Mouse (Mus musculus): Measurements from ENCODE around the gene Cryzl1. TPM values are rescaled to one million over a fixed set of nuclear protein-coding genes. Genes with fewer than 3 reads are reported as not detected.
A peak's percentile ranks its signal among the peaks of the same experiment; 100 is the strongest.

Gene Cryzl1
- polyA plus RNA-seq, 1 experiment: 16.7 TPM

- peaks cover 100% of the 10 kb centered on the region for H3K79me2 ChIP-seq (ENCODE audit: control insufficient read depth, insufficient read depth)
- no peak overlapping the region for H3K4me3 ChIP-seq (ENCODE audit: insufficient read depth, poor library complexity, severe bottlenecking)
- H3K27me3 ChIP-seq (ENCODE audit: control insufficient read depth, insufficient read depth, insufficient read length): no peaks in the 10 kb centered on the region
- H3K79me3 ChIP-seq (ENCODE audit: low read depth): peaks cover 96% of the 10 kb centered on the region
- TF ChIP-seq MAX (IDR thresholded peaks at IDR 0.05) (no peak), MYOG (IDR thresholded peaks at IDR 0.05; ENCODE audit: control insufficient read depth, extremely low read depth, insufficient read length) (no peak), CTCF (IDR thresholded peaks at IDR 0.05; ENCODE audit: control insufficient read depth, insufficient read depth, insufficient read length) (no peak), FOSL1 (IDR thresholded peaks at IDR 0.05; ENCODE audit: insufficient read depth, low read length, poor library complexity, severe bottlenecking) (no peak), MYOD1 (IDR thresholded peaks at IDR 0.05; ENCODE audit: control insufficient read depth, insufficient read length, low read depth) (no peak), CEBPB (IDR thresholded peaks at IDR 0.05; ENCODE audit: low read depth) (no peak), USF1 (IDR thresholded peaks at IDR 0.05; ENCODE audit: low read depth) (no peak)
- H3ac ChIP-seq (ENCODE audit: control insufficient read depth, insufficient read length, low read depth): no peak overlapping the region
- peaks cover 100% of the 10 kb centered on the region for H3K36me3 ChIP-seq (ENCODE audit: control insufficient read depth, insufficient read depth)
Measured at GRCm38 (mm10) chr16:91657285-91657684, 71.5 kb downstream of the Cryzl1 start.

DNA sequence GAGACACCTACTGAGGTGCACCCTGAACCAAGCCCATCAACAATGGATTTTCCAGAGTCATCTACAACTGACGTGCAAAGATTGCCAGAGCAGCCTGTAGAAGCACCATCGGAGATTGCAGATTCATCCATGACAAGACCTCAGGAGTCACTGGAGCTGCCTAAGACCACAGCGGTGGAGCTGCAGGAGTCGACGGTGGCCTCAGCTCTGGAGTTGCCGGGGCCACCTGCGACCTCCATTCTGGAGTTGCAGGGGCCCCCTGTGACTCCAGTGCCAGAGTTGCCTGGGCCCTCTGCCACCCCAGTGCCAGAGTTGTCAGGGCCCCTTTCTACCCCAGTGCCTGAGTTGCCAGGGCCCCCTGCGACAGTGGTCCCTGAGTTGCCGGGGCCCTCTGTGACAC lies 73.5 kb downstream of the Cryzl1 start:
- peaks cover 98% of the 10 kb centered on the region for H3K79me3 ChIP-seq (ENCODE audit: low read depth)
- H3K27me3 ChIP-seq (ENCODE audit: control insufficient read depth, insufficient read depth, insufficient read length): no peaks in the 10 kb centered on the region
- no peak for TF ChIP-seq MAX (IDR thresholded peaks at IDR 0.05)
- TF ChIP-seq CTCF (IDR thresholded peaks at IDR 0.05; ENCODE audit: control insufficient read depth, insufficient read depth, insufficient read length): no peak
- no peak for TF ChIP-seq FOSL1 (IDR thresholded peaks at IDR 0.05; ENCODE audit: insufficient read depth, low read length, poor library complexity, severe bottlenecking)
- no peak for TF ChIP-seq CEBPB (IDR thresholded peaks at IDR 0.05; ENCODE audit: low read depth)
- TF ChIP-seq USF1 (IDR thresholded peaks at IDR 0.05; ENCODE audit: low read depth): no peak
- TF ChIP-seq MYOG (IDR thresholded peaks at IDR 0.05; ENCODE audit: control insufficient read depth, extremely low read depth, insufficient read length): no peak
- H3K36me3 ChIP-seq (ENCODE audit: control insufficient read depth, insufficient read depth): peaks cover 96% of the 10 kb centered on the region
- no peak overlapping the region for H3ac ChIP-seq (ENCODE audit: control insufficient read depth, insufficient read length, low read depth)
- H3K4me3 ChIP-seq (ENCODE audit: insufficient read depth, poor library complexity, severe bottlenecking): no peak overlapping the region
- H3K79me2 ChIP-seq (ENCODE audit: control insufficient read depth, insufficient read depth): peaks cover 100% of the 10 kb centered on the region

- peaks cover 65% of the 10 kb centered on the region for H3K36me3 ChIP-seq (ENCODE audit: control insufficient read depth, insufficient read depth)
- H3K27me3 ChIP-seq (ENCODE audit: control insufficient read depth, insufficient read depth, insufficient read length): no peaks in the 10 kb centered on the region
- no peak overlapping the region for H3K4me3 ChIP-seq (ENCODE audit: insufficient read depth, poor library complexity, severe bottlenecking)
- peaks cover 89% of the 10 kb centered on the region for H3K79me3 ChIP-seq (ENCODE audit: low read depth)
- no peak for TF ChIP-seq MYOD1 (IDR thresholded peaks at IDR 0.05; ENCODE audit: control insufficient read depth, insufficient read length, low read depth)
- TF ChIP-seq USF1 (IDR thresholded peaks at IDR 0.05; ENCODE audit: low read depth): no peak
- TF ChIP-seq MYOG (IDR thresholded peaks at IDR 0.05; ENCODE audit: control insufficient read depth, extremely low read depth, insufficient read length): no peak
- no peak for TF ChIP-seq FOSL1 (IDR thresholded peaks at IDR 0.05; ENCODE audit: insufficient read depth, low read length, poor library complexity, severe bottlenecking)
- TF ChIP-seq CEBPB (IDR thresholded peaks at IDR 0.05; ENCODE audit: low read depth): no peak
- TF ChIP-seq CTCF (IDR thresholded peaks at IDR 0.05; ENCODE audit: control insufficient read depth, insufficient read depth, insufficient read length): no peak
- no peak for TF ChIP-seq MAX (IDR thresholded peaks at IDR 0.05)
- H3ac ChIP-seq (ENCODE audit: control insufficient read depth, insufficient read length, low read depth): no peak overlapping the region
- H3K79me2 ChIP-seq (ENCODE audit: control insufficient read depth, insufficient read depth): peaks cover 96% of the 10 kb centered on the region
Measured at GRCm38 (mm10) chr16:91652191-91652590, 76.6 kb downstream of the Cryzl1 start.

GRCm38 (mm10) chr16:91649781-91650180 lies 79.0 kb downstream of the Cryzl1 start:
- H3K27me3 ChIP-seq (ENCODE audit: control insufficient read depth, insufficient read depth, insufficient read length): no peaks in the 10 kb centered on the region
- peaks cover 41% of the 10 kb centered on the region for H3K36me3 ChIP-seq (ENCODE audit: control insufficient read depth, insufficient read depth)
- peaks cover 81% of the 10 kb centered on the region for H3K79me3 ChIP-seq (ENCODE audit: low read depth)
- TF ChIP-seq MAX (IDR thresholded peaks at IDR 0.05) (no peak), FOSL1 (IDR thresholded peaks at IDR 0.05; ENCODE audit: insufficient read depth, low read length, poor library complexity, severe bottlenecking) (no peak), CEBPB (IDR thresholded peaks at IDR 0.05; ENCODE audit: low read depth) (no peak), CTCF (IDR thresholded peaks at IDR 0.05; ENCODE audit: control insufficient read depth, insufficient read depth, insufficient read length) (no peak), MYOG (IDR thresholded peaks at IDR 0.05; ENCODE audit: control insufficient read depth, extremely low read depth, insufficient read length) (no peak), MYOD1 (IDR thresholded peaks at IDR 0.05; ENCODE audit: control insufficient read depth, insufficient read length, low read depth) (no peak), USF1 (IDR thresholded peaks at IDR 0.05; ENCODE audit: low read depth) (no peak)
- H3K79me2 ChIP-seq (ENCODE audit: control insufficient read depth, insufficient read depth): peaks cover 92% of the 10 kb centered on the region
- H3K4me3 ChIP-seq (ENCODE audit: insufficient read depth, poor library complexity, severe bottlenecking): no peak overlapping the region
- no peak overlapping the region for H3ac ChIP-seq (ENCODE audit: control insufficient read depth, insufficient read length, low read depth)

DNA sequence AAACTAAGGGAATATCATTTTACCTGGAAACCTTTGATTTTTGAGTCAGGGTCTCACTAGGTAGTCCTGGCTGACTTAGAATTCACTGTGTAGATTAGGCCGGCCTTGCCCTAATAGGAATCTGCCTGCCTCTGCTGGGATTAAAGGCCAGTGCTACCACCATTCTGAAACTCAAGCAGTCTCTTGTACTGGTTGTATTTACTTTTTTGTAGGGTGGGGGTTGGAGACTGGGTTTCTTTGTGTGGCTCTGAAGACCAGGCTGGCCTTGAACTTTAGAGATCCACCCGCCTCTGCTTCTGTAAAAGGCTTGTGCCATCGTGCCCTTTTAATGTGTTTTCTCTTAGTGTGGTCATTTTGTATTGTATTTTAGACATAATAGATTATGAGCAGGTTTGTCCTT lies 79.5 kb downstream of the Cryzl1 start:
- Histone ChIP-seq H3ac (ENCODE audit: control insufficient read depth, insufficient read length, low read depth) (no peak overlapping the region), H3K79me2 (ENCODE audit: control insufficient read depth, insufficient read depth) (peaks cover 92% of the 10 kb centered on the region), H3K4me3 (ENCODE audit: insufficient read depth, poor library complexity, severe bottlenecking) (peak overlapping the region; percentile 67), H3K79me3 (ENCODE audit: low read depth) (peaks cover 81% of the 10 kb centered on the region), H3K36me3 (ENCODE audit: control insufficient read depth, insufficient read depth) (peaks cover 38% of the 10 kb centered on the region), H3K27me3 (ENCODE audit: control insufficient read depth, insufficient read depth, insufficient read length) (no peaks in the 10 kb centered on the region)
- TF ChIP-seq MAX (IDR thresholded peaks at IDR 0.05): no peak
- no peak for TF ChIP-seq USF1 (IDR thresholded peaks at IDR 0.05; ENCODE audit: low read depth)
- TF ChIP-seq MYOG (IDR thresholded peaks at IDR 0.05; ENCODE audit: control insufficient read depth, extremely low read depth, insufficient read length): no peak
- TF ChIP-seq CTCF (IDR thresholded peaks at IDR 0.05; ENCODE audit: control insufficient read depth, insufficient read depth, insufficient read length): no peak
- TF ChIP-seq FOSL1 (IDR thresholded peaks at IDR 0.05; ENCODE audit: insufficient read depth, low read length, poor library complexity, severe bottlenecking): no peak
- TF ChIP-seq CEBPB (IDR thresholded peaks at IDR 0.05; ENCODE audit: low read depth): no peak
- TF ChIP-seq MYOD1 (IDR thresholded peaks at IDR 0.05; ENCODE audit: control insufficient read depth, insufficient read length, low read depth): no peak

DNA sequence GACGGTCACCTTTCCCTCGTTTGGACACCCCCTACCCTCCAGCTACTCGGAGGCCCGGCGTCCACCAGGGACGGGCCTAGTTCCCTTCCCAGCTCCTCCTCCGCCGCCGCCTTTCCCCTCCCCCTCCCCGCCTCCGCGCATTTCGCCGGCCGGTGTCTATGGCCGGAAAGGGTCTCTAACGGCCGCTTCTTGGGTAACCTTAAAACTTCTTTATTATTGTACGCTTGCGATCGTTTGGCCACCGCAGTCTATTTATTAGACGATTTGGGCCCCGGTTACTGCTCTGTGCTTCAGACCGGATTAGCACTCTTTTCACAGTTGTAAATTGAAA lies 80.6 kb downstream of the Cryzl1 start:
- peak overlapping the region; percentile 70 for H3ac ChIP-seq (ENCODE audit: control insufficient read depth, insufficient read length, low read depth)
- H3K79me2 ChIP-seq (ENCODE audit: control insufficient read depth, insufficient read depth): peaks cover 92% of the 10 kb centered on the region
- H3K4me3 ChIP-seq (ENCODE audit: insufficient read depth, poor library complexity, severe bottlenecking): peak overlapping the region; percentile 67
- H3K27me3 ChIP-seq (ENCODE audit: control insufficient read depth, insufficient read depth, insufficient read length): no peaks in the 10 kb centered on the region
- peaks cover 81% of the 10 kb centered on the region for H3K79me3 ChIP-seq (ENCODE audit: low read depth)
- peaks cover 31% of the 10 kb centered on the region for H3K36me3 ChIP-seq (ENCODE audit: control insufficient read depth, insufficient read depth)
- TF ChIP-seq USF1 (IDR thresholded peaks at IDR 0.05; ENCODE audit: low read depth): no peak
- TF ChIP-seq MYOD1 (IDR thresholded peaks at IDR 0.05; ENCODE audit: control insufficient read depth, insufficient read length, low read depth): no peak
- no peak for TF ChIP-seq MAX (IDR thresholded peaks at IDR 0.05)
- TF ChIP-seq FOSL1 (IDR thresholded peaks at IDR 0.05; ENCODE audit: insufficient read depth, low read length, poor library complexity, severe bottlenecking): no peak

Measured in C2C12 (cell line).